Mouse (Mus musculus) brain, embryonic 14.5 days (tissue): ENCODE measurements around the gene Rnf6.

ENCODE experiments used
- CTCF ChIP-seq: fragments of 200-500 bp; IDR thresholded peaks from 2 replicates; pipeline ENCODE4 v1.5.1; 2012; ENCODE audit warnings: inconsistent platforms, mild to moderate bottlenecking, moderate library complexity, borderline replicate concordance; ENCODE audit not compliant: insufficient read depth, insufficient read length; ENCODE audit errors: extremely low read depth
- POLR2A ChIP-seq: fragments of 200-500 bp; IDR thresholded peaks from 2 replicates; pipeline ENCODE4 v1.6.1; 2012; ENCODE audit warnings: mild to moderate bottlenecking, inconsistent platforms, borderline replicate concordance; ENCODE audit not compliant: poor library complexity, insufficient read depth, insufficient read length, severe bottlenecking; ENCODE audit errors: extremely low read depth

GRCm38 (mm10) chr5:146200580-146200979 is 20.8 kb downstream of the Rnf6 start:
- TF ChIP-seq CTCF: no peak; the same call in 1 of the 2 replicates
- no peak for TF ChIP-seq POLR2A
